Mouse (Mus musculus) testis, adult 2 months (tissue): Measurements from ENCODE around the gene Rapgef6.

Experiments used
- CTCF ChIP-seq: fragments of 200-500 bp; IDR thresholded peaks from 2 replicates; pipeline ENCODE4 v1.5.1; 2012; ENCODE audit warnings: low read depth, mild to moderate bottlenecking, inconsistent platforms, low read length, moderate library complexity; ENCODE audit not compliant: control insufficient read depth, insufficient read depth, insufficient replicate concordance
- POLR2A ChIP-seq: fragments of 200-500 bp; IDR thresholded peaks from 2 replicates; pipeline ENCODE4 v1.6.1; 2012; ENCODE audit warnings: low read depth, mild to moderate bottlenecking, inconsistent platforms, low read length, moderate library complexity; ENCODE audit not compliant: control insufficient read depth

DNA sequence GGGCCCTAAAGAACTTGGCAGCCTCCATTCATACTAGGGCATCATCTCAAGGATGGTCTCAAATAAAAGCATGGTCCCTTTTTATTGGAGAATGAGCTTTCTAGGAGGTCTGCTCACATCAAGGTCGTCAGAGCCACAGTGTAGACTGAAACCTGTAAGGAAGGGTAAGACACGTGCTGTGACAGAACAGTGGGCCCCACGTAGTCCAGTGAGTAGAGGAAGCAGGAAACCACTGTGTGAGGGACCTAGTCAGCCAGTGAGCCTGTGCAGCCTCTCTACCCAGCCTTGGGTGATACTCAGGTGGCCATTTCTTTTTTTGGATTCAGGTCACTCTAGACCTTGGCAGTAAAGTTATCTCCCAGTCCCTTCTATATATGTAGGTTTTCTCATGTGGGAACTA is 177.3 kb downstream of the Rapgef6 start:
- TF ChIP-seq POLR2A (no peak), CTCF (no peak)
